Mouse (Mus musculus): ENCODE measurements around the gene Sult6b1. TPM values are rescaled to one million over a fixed set of nuclear protein-coding genes. Genes with fewer than 3 reads are reported as not detected.

Sult6b1 gene
- 0.10 and 0.21 TPM in 2 replicates for polyA plus RNA-seq (2016; fragmentation: Nextera tagmentation; extraction: Ambion mirVana)

DNA sequence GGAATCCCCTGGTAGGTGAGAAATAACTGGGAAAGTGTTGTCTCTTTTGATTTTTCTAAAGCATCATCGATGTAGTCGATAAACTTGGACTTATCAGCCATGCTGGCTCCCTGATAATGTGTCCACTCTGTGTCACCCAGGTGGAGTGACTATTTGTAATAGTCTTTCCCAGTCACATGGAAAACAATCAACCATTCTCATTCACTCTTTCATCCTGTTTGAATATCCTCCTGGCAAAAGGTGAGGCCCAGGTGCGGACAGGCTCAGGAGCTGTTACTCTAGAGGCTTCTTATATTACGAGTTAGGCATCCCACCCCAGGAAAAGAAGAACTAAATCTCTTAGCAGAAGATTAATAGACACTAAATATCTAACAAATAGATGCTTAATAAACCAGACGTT lies at the start of gene Sult6b1:
Gene Sult6b1 (minus strand): TSS at position 101 of the 400 bp plus-strand sequence.
- Histone ChIP-seq H3K4me3 (no peak within 1 kb of the TSS), H3K9ac (no peak within 1 kb of the TSS), H3K4me1 (no peaks in the 10 kb centered on the region), H3K27me3 (no peaks in the 10 kb centered on the region), H3K36me3 (no peaks in the 10 kb centered on the region), H3K4me2 (replicated peaks) (no peak within 1 kb of the TSS), H3K27ac (no peak within 1 kb of the TSS), H3K9me3 (replicated peaks) (no peaks in the 10 kb centered on the region)
- ATAC-seq (ENCODE audit: low FRiP score): no peak
- 82% methylated on average over 5 of the region's 5 CpGs for WGBS

- H3K4me1 ChIP-seq: no peaks in the 10 kb centered on the region
- H3K27me3 ChIP-seq: no peaks in the 10 kb centered on the region
- H3K27ac ChIP-seq: no peak overlapping the region
- 92% methylated on average over 8 of the region's 8 CpGs for WGBS
- no peaks in the 10 kb centered on the region for H3K9me3 ChIP-seq (replicated peaks)
- no peak overlapping the region for H3K9ac ChIP-seq
- H3K36me3 ChIP-seq: peaks cover 67% of the 10 kb centered on the region
- H3K4me2 ChIP-seq (replicated peaks): no peak overlapping the region
- no peak for ATAC-seq (ENCODE audit: low FRiP score)
- no peak overlapping the region for H3K4me3 ChIP-seq
These were observed 46.4 kb upstream of the Sult6b1 start for GRCm38 (mm10) chr17:78953240-78953639.

- no peak overlapping the region for H3K9ac ChIP-seq
- H3K4me3 ChIP-seq: no peak overlapping the region
- H3K27me3 ChIP-seq: no peaks in the 10 kb centered on the region
- no peak for ATAC-seq (ENCODE audit: low FRiP score)
- H3K27ac ChIP-seq: no peak overlapping the region
- WGBS: 94% methylated on average over 5 of the region's 5 CpGs
- peaks cover 69% of the 10 kb centered on the region for H3K36me3 ChIP-seq
- H3K4me2 ChIP-seq (replicated peaks): no peak overlapping the region
- no peaks in the 10 kb centered on the region for H3K4me1 ChIP-seq
- no peaks in the 10 kb centered on the region for H3K9me3 ChIP-seq (replicated peaks)
These were observed 45.3 kb upstream of the Sult6b1 start for GRCm38 (mm10) chr17:78952070-78952469.

- Histone ChIP-seq H3K9ac (no peak overlapping the region), H3K4me2 (replicated peaks) (no peak overlapping the region), H3K4me3 (no peak overlapping the region), H3K36me3 (peaks cover 73% of the 10 kb centered on the region), H3K27me3 (no peaks in the 10 kb centered on the region), H3K27ac (no peak overlapping the region), H3K4me1 (no peaks in the 10 kb centered on the region), H3K9me3 (replicated peaks) (no peaks in the 10 kb centered on the region)
- ATAC-seq (ENCODE audit: low FRiP score): no peak
- WGBS: 95% methylated on average over 5 of the region's 5 CpGs
These were observed 44.4 kb upstream of the Sult6b1 start for GRCm38 (mm10) chr17:78951225-78951624.

DNA sequence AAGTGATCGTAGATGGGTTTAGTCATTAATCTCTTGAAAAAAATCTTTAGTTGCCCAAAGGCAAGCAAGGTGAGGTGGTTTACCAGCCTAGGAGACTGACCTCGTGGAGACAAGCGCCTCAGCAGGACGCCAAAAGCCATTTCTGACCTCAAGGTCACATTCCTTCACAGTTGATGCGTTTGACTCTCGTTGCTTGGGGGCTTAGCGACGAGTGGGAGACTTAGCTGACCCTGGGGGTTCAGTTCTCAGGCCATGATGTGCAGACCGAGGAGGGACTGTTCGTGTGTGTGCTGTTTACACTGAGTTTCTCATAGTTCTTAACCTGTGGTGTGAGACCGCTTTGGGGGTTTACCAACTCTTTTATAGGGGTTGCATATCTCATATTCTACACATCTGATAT lies 35.8 kb upstream of the Sult6b1 start:
- Histone ChIP-seq H3K4me3 (no peak overlapping the region), H3K4me2 (replicated peaks) (no peak overlapping the region), H3K36me3 (peaks cover 43% of the 10 kb centered on the region), H3K9ac (no peak overlapping the region), H3K27ac (no peak overlapping the region), H3K9me3 (replicated peaks) (no peaks in the 10 kb centered on the region), H3K4me1 (peaks cover 2% of the 10 kb centered on the region), H3K27me3 (no peaks in the 10 kb centered on the region)
- no peak for ATAC-seq (ENCODE audit: low FRiP score)
- 49% methylated on average over 11 of the region's 11 CpGs for WGBS

- no peak overlapping the region for H3K4me3 ChIP-seq
- peaks cover 11% of the 10 kb centered on the region for H3K4me1 ChIP-seq
- no peaks in the 10 kb centered on the region for H3K27me3 ChIP-seq
- no peak overlapping the region for H3K9ac ChIP-seq
- H3K36me3 ChIP-seq: peaks cover 34% of the 10 kb centered on the region
- H3K27ac ChIP-seq: no peak overlapping the region
- WGBS: 94% methylated on average over 4 of the region's 4 CpGs
- H3K9me3 ChIP-seq (replicated peaks): no peaks in the 10 kb centered on the region
- ATAC-seq (ENCODE audit: low FRiP score): no peak
- no peak overlapping the region for H3K4me2 ChIP-seq (replicated peaks)
These were observed 32.1 kb upstream of the Sult6b1 start for GRCm38 (mm10) chr17:78938927-78939326.

DNA sequence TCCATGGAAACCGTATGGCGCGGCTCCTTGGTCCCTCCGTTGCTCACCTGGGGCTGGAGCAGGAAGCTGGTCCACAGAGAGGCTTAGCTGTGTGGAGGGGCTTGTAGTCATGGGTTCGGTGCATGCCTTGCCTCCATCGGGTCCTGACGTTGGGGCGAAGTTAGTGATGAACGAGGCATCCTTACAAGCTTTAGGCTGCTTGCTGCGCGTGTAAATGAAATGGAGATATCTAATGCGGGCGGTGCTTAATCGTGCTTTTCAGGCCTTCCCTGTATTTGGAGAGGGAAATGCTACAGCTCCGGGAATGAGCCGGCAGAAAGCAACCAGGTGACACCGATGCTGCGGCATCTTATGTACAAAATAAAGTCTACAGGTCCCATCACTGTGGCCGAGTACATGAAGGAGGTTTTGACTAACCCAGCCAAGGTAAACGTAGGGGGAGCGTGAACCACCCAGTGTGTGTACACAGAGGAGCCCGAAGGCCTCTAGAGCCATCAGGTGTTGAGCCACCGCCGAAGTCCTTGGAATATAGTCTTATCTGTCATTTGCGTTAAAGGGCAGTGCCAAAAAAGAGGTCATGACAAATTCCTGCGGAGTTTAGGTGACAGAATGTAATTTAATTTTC lies 30.5 kb upstream of the Sult6b1 start:
- Histone ChIP-seq H3K36me3 (peaks cover 36% of the 10 kb centered on the region), H3K27me3 (no peaks in the 10 kb centered on the region), H3K9ac (peak overlapping the region; percentile 71), H3K4me3 (peak overlapping the region; percentile 81), H3K9me3 (replicated peaks) (no peaks in the 10 kb centered on the region), H3K4me1 (peaks cover 18% of the 10 kb centered on the region), H3K4me2 (replicated peaks) (peak overlapping the region; percentile 75), H3K27ac (peak overlapping the region; percentile 40; the same call in 1 of the 2 replicates)
- 11% methylated on average over 26 of the region's 26 CpGs for WGBS
- ATAC-seq (ENCODE audit: low FRiP score): peak; percentile 30; the same call in 1 of the 2 replicates

DNA sequence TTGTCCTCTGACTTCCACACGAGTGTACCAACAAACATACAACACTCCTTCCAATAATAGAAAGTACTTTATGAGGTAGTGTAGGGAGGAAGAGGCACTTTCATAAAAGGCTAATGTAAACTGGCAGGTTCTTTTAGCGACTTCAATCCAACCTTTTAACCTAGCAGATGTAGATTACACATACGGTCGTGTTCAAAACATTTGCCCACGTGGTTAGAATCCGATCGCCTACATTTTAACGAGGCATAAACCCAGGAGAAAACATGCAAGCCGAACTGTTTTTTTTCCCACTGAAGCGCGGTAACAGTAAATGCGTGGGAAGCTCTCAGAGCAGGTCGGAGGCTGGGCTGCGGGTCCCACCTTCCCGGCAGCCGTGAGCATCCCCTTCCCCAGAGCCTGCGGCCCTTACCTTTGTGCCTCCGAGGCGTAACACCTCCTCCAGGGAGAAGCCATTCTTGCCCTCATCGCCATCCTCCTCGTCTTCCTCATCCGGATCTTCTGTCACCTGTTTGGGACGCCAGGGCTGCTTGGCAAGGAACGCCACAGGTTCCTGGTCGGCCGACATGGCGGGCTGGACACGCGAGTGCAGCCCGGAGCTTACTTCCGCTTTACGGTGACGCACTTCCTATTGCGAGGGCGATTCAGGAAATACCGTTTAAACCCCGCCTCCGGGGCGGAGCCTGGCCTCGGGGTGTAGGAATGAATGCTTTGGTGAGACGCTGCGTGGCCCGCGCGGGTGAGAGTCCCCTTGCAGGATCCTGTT lies 29.9 kb upstream of the Sult6b1 start, which contains the start of the genes Cebpz and Ndufaf7:
Gene Cebpz (minus strand): TSS at position 601 of the 763 bp plus-strand sequence.
Gene Ndufaf7 (plus strand): TSS at position 671 of the 763 bp plus-strand sequence.
- Histone ChIP-seq H3K9ac (peak within 1 kb of the TSS; percentile 75), H3K27me3 (no peaks in the 10 kb centered on the region), H3K4me2 (replicated peaks) (peak within 1 kb of the TSS; percentile 75), H3K27ac (peak within 1 kb of the TSS; percentile 40; the same call in 1 of the 2 replicates), H3K36me3 (peaks cover 36% of the 10 kb centered on the region), H3K4me3 (peak within 1 kb of the TSS; percentile 81), H3K4me1 (peaks cover 18% of the 10 kb centered on the region), H3K9me3 (replicated peaks) (no peaks in the 10 kb centered on the region)
- WGBS: under 1% methylated on average over 45 of the region's 45 CpGs
- ATAC-seq (ENCODE audit: low FRiP score): peak; percentile 100

GRCm38 (mm10) chr17:78935857-78936256 lies 29.1 kb upstream of the Sult6b1 start:
- WGBS: 86% methylated on average over 2 of the region's 2 CpGs
- peaks cover 41% of the 10 kb centered on the region for H3K36me3 ChIP-seq
- peak overlapping the region; percentile 75 for H3K4me2 ChIP-seq (replicated peaks)

GRCm38 (mm10) chr17:78917696-78918095 lies 10.9 kb upstream of the Sult6b1 start:
- 54% methylated on average over 6 of the region's 6 CpGs for WGBS
- H3K4me2 ChIP-seq (replicated peaks): peak overlapping the region; percentile 68
- H3K4me1 ChIP-seq: peaks cover 14% of the 10 kb centered on the region
- no peaks in the 10 kb centered on the region for H3K9me3 ChIP-seq (replicated peaks)
- H3K4me3 ChIP-seq: no peak overlapping the region; the same call in 1 of the 2 replicates
- peaks cover 33% of the 10 kb centered on the region for H3K36me3 ChIP-seq
- H3K27ac ChIP-seq: no peak overlapping the region
- H3K27me3 ChIP-seq: no peaks in the 10 kb centered on the region
- ATAC-seq (ENCODE audit: low FRiP score): no peak
- H3K9ac ChIP-seq: peak overlapping the region; percentile 78; the same call in 1 of the 2 replicates

More at GRCm38 (mm10) chr17:78935857-78936256, 29.1 kb upstream of the Sult6b1 start:
- Histone ChIP-seq H3K9me3 (replicated peaks) (no peaks in the 10 kb centered on the region), H3K9ac (peak overlapping the region; percentile 75), H3K27ac (no peak overlapping the region), H3K4me1 (peaks cover 18% of the 10 kb centered on the region), H3K4me3 (peak overlapping the region; percentile 81), H3K27me3 (no peaks in the 10 kb centered on the region)
- ATAC-seq (ENCODE audit: low FRiP score): no peak

DNA sequence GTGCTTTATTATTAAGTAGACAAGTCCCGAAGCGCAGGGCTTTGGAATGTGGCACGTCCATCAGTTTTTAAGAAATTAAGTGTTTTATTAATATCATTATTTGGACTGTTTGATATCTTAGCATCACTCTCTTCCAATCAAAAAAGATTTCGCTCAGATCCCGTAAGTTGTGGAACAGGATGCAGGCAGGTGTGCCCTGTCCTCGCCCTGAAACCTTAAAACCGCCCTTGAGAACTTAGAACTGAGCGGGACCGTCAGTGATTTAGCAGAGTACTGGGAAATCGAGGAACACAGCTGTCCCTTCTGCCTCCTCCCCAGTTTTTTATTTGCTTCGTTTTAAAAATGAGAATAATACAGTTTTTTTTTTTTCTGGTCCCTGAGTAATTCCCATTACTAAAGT lies 10.1 kb upstream of the Sult6b1 start:
- H3K27me3 ChIP-seq: no peaks in the 10 kb centered on the region
- 4% methylated on average over 11 of the region's 11 CpGs for WGBS
- H3K4me2 ChIP-seq (replicated peaks): peak overlapping the region; percentile 68
- no peaks in the 10 kb centered on the region for H3K9me3 ChIP-seq (replicated peaks)
- H3K4me3 ChIP-seq: peak overlapping the region; percentile 66
- peak overlapping the region; percentile 83 for H3K27ac ChIP-seq
- peaks cover 14% of the 10 kb centered on the region for H3K4me1 ChIP-seq
- peak; percentile 21 for ATAC-seq (ENCODE audit: low FRiP score)
- H3K9ac ChIP-seq: peak overlapping the region; percentile 78
- peaks cover 26% of the 10 kb centered on the region for H3K36me3 ChIP-seq

DNA sequence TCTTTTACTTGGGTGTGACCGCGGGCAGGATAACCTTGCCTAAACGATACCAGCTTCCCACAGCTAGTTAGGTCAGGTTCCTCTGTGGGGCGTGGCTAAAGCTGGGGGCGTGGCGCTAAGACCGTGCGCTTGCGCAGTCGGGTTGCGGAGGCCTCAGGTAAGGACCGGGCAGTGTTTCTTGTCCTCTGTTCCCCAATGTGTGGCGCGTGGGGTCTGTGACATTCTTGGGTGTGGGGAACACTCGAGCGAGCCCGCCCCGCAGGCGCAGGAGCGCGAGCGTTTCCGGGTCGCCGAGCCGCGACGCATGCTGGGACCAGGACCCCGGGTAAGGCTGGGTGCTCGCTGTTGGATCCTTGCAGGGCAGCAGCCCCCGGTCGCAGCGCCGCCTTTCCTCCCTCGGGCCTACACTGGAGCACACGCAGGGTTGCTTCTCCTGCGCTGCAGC lies 9.6 kb upstream of the Sult6b1 start, which contains the start of gene Cebpzos:
Gene Cebpzos (plus strand): TSS at position 132 of the 445 bp plus-strand sequence.
- H3K9ac ChIP-seq: peak within 1 kb of the TSS; percentile 78
- no peaks in the 10 kb centered on the region for H3K27me3 ChIP-seq
- H3K27ac ChIP-seq: peak within 1 kb of the TSS; percentile 83
- WGBS: under 1% methylated on average over 37 of the region's 37 CpGs
- peak; percentile 96 for ATAC-seq (ENCODE audit: low FRiP score)
- H3K9me3 ChIP-seq (replicated peaks): no peaks in the 10 kb centered on the region
- peaks cover 14% of the 10 kb centered on the region for H3K4me1 ChIP-seq
- peaks cover 21% of the 10 kb centered on the region for H3K36me3 ChIP-seq
- peak within 1 kb of the TSS; percentile 68 for H3K4me2 ChIP-seq (replicated peaks)
- H3K4me3 ChIP-seq: peak within 1 kb of the TSS; percentile 66

Data from hindbrain, embryonic 12.5 days (tissue).